Mouse (Mus musculus) liver, adult 2 months (tissue): Measurements from ENCODE around the gene Ercc6. TPM values are rescaled to one million over a fixed set of nuclear protein-coding genes. Genes with fewer than 3 reads are reported as not detected.

Experiments
- DNase-seq: peaks from one replicate; pipeline ENCODE4 v3.0.0-alpha.2; 2011; ENCODE audit warnings: low read depth, low spot score; ENCODE audit errors: extremely low read depth
- H3K27ac ChIP-seq: fragments of 200-500 bp; replicated peaks from 2 replicates; pipeline ENCODE4 v1.5.1; 2012; ENCODE audit warnings: low read depth, mild to moderate bottlenecking, control low read depth, inconsistent platforms, low read length; ENCODE audit not compliant: insufficient read depth
- H3K27me3 ChIP-seq: fragments of 200-500 bp; 2 replicates; pipeline ENCODE4 v1.6.1; 2012; ENCODE audit warnings: mild to moderate bottlenecking, moderate library complexity, low read length, inconsistent platforms; ENCODE audit not compliant: control insufficient read depth, insufficient read depth
- H3K36me3 ChIP-seq: fragments of 200-500 bp; 2 replicates; pipeline ENCODE4 v1.6.1; 2012; ENCODE audit warnings: low read length, inconsistent platforms; ENCODE audit not compliant: control insufficient read depth, insufficient read depth
- H3K4me1 ChIP-seq: fragments of 200-500 bp; 2 replicates; pipeline ENCODE4 v1.6.1; 2011; ENCODE audit warnings: low read length; ENCODE audit not compliant: control insufficient read depth, insufficient read depth
- H3K4me3 ChIP-seq: fragments of 200-500 bp; 2 replicates; pipeline ENCODE4 v1.5.1; 2011; ENCODE audit warnings: low read depth, mild to moderate bottlenecking, control low read depth, low read length, moderate library complexity; ENCODE audit not compliant: insufficient read depth
- H3K79me2 ChIP-seq: fragments of 200-500 bp; 2 replicates; pipeline ENCODE4 v1.6.1; 2012; ENCODE audit warnings: inconsistent platforms, mild to moderate bottlenecking, low read length, moderate library complexity; ENCODE audit not compliant: control insufficient read depth, insufficient read depth
- H3K9ac ChIP-seq: fragments of 200-500 bp; 2 replicates; pipeline ENCODE4 v1.6.1; 2012; ENCODE audit warnings: low read depth, mild to moderate bottlenecking, control low read depth, inconsistent platforms, low read length
- CTCF ChIP-seq: fragments of 200-500 bp; IDR thresholded peaks from 2 replicates; pipeline ENCODE4 v1.5.1; 2011; ENCODE audit warnings: low read depth, low read length, control low read depth
- POLR2A ChIP-seq: fragments of 200-500 bp; IDR thresholded peaks from 2 replicates; pipeline ENCODE4 v1.6.1; 2011; ENCODE audit warnings: low read length, control low read depth; ENCODE audit not compliant: insufficient read depth; ENCODE audit errors: extremely low read depth
- WGBS: fragments of 180-500 bp; shearing (Covaris S2); methylation state at CpG from one replicate; pipeline ENCODE4 v1.1.7; 2018; 5-methylcytosine and 5-hydroxymethylcytosine counted together
- polyA plus RNA-seq: library from polyadenylated mRNA; depleted of rRNA; stranded (reverse); fragments of >200 nt; gene quantifications from 2 replicates; pipeline ENCODE4 v1.2.3, GENCODE M21; 2012; rRNA removed
- total RNA-seq: library from RNA; depleted of rRNA; stranded (reverse); fragments of >200 nt; gene quantifications from 2 replicates; pipeline ENCODE4 v1.2.3, GENCODE M21; 2014; rRNA removed

The Ercc6 gene
- total and polyA plus RNA-seq, 2 experiments: 2.8 to 11.2 TPM

GRCm38 (mm10) chr14:32606316-32606715 lies 93.0 kb downstream of the Ercc6 start:
- Histone ChIP-seq H3K4me3 (no peak overlapping the region), H3K36me3 (no peaks in the 10 kb centered on the region), H3K27ac (no peak overlapping the region), H3K9ac (no peak overlapping the region), H3K4me1 (no peaks in the 10 kb centered on the region), H3K79me2 (no peaks in the 10 kb centered on the region), H3K27me3 (no peaks in the 10 kb centered on the region; the same call in 1 of the 2 replicates)
- TF ChIP-seq POLR2A (no peak), CTCF (no peak)
- WGBS: 71% methylated on average over 8 of the region's 8 CpGs
- no peak for DNase-seq

DNA sequence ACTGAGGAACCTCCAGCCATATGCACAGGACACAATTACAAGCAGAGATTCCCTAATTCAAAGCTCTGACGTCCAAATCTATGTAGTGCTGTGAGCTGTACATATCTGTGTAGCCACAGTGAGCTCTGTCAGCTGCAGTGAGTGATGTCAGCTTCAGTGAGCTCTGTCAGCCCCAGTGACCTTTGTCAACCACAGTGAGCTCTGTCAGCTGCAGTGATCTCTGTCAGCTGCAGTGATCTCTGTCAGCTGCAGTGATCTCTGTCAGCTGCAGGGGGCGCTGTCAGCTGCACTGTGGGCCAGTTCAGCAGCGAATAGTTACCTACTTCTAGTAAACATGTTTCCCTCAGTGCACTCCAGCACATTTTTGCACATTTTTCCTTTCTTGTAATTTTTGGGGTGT lies 96.1 kb downstream of the Ercc6 start:
- Histone ChIP-seq H3K27me3 (no peaks in the 10 kb centered on the region), H3K4me1 (no peaks in the 10 kb centered on the region), H3K9ac (no peak overlapping the region), H3K36me3 (no peaks in the 10 kb centered on the region), H3K4me3 (no peak overlapping the region), H3K27ac (no peak overlapping the region), H3K79me2 (no peaks in the 10 kb centered on the region)
- TF ChIP-seq POLR2A (no peak), CTCF (peak; percentile 76)
- no peak for DNase-seq
- 17% methylated on average over 3 of the region's 3 CpGs for WGBS

DNA sequence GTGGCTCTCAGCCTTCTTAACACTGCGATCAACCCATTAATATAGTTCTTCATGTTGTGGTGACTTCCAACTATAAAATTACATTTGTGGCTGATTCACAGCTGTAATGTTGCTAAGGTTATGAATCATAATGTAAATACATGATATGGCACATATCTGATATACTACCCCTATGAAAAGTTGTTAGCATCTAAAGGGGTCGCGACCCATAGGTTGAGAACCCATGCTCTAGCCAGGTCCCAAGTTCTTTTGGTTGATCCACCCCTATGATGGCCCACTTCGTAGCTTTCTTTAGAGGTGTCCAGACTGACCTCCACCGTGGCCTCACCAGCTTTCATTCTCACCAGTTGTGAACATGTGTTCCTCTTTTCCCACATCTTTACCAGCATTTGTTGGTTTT lies 103.9 kb downstream of the Ercc6 start:
- Histone ChIP-seq H3K4me3 (no peak overlapping the region), H3K27ac (no peak overlapping the region), H3K4me1 (no peaks in the 10 kb centered on the region), H3K27me3 (no peaks in the 10 kb centered on the region), H3K9ac (no peak overlapping the region), H3K36me3 (no peaks in the 10 kb centered on the region), H3K79me2 (no peaks in the 10 kb centered on the region)
- WGBS: 77% methylated on average over 5 of the region's 5 CpGs
- no peak for TF ChIP-seq CTCF
- TF ChIP-seq POLR2A: no peak
- DNase-seq: no peak

GRCm38 (mm10) chr14:32624245-32624644 lies 110.9 kb downstream of the Ercc6 start:
- H3K79me2 ChIP-seq: no peaks in the 10 kb centered on the region
- no peaks in the 10 kb centered on the region for H3K4me1 ChIP-seq
- H3K27ac ChIP-seq: no peak overlapping the region
- no peak for DNase-seq
- TF ChIP-seq CTCF: no peak
- no peak overlapping the region for H3K4me3 ChIP-seq
- no peaks in the 10 kb centered on the region for H3K36me3 ChIP-seq
- WGBS: 72% methylated on average over 3 of the region's 3 CpGs
- no peaks in the 10 kb centered on the region for H3K27me3 ChIP-seq
- H3K9ac ChIP-seq: no peak overlapping the region

DNA sequence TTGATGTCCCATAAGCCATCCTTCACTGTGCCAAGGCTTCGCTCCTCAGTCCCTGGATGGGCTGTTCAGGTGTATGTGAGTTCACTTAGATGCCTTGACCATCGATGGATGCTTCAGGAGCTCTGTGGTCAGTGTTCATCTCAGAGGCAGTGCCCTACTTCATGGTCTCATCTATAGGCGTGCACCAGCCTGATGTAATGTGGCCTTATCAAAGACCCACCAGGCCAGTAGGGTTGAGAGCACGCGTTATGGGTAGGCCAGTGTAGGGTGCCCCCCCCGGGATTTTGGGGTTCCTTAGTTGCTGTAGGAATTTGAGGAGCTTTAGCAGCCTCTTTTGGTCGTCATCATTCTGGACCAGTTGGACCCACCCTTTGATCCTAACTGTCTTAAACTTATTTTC lies 111.5 kb downstream of the Ercc6 start:
- WGBS: 86% methylated on average over 7 of the region's 7 CpGs
- DNase-seq: no peak

DNA sequence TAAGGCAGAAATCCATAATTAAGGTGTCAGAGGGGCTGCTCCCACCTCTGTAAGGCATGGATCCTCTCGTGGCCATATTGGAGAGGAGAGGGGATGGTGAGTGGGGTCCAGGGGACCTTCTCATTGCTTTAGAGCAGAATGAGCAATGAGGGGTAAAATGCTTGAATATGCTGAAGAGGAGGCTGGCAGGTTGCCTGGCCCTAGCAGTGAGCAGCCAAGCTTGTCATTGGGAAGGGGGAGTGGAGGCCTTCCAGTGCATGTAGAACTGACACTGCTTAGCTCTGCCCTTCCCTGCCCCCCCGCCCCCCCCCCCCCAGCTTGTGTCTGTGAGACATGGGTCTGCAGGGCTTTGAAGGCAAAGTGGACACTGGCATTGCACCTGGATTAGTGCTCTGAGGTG lies 114.0 kb downstream of the Ercc6 start:
- WGBS: 36% methylated on average over 2 of the region's 2 CpGs
- no peak for TF ChIP-seq CTCF
- TF ChIP-seq POLR2A: no peak
- no peaks in the 10 kb centered on the region for H3K36me3 ChIP-seq
- H3K27me3 ChIP-seq: no peaks in the 10 kb centered on the region
- no peaks in the 10 kb centered on the region for H3K79me2 ChIP-seq
- no peaks in the 10 kb centered on the region for H3K4me1 ChIP-seq
- no peak overlapping the region for H3K9ac ChIP-seq
- DNase-seq: no peak
- no peak overlapping the region for H3K4me3 ChIP-seq
- no peak overlapping the region for H3K27ac ChIP-seq

More for the DNA sequence above, 111.5 kb downstream of the Ercc6 start:
- no peaks in the 10 kb centered on the region for H3K27me3 ChIP-seq
- H3K4me3 ChIP-seq: no peak overlapping the region
- H3K36me3 ChIP-seq: no peaks in the 10 kb centered on the region
- H3K79me2 ChIP-seq: no peaks in the 10 kb centered on the region
- no peak overlapping the region for H3K27ac ChIP-seq
- TF ChIP-seq CTCF (no peak), POLR2A (no peak)
- H3K4me1 ChIP-seq: no peaks in the 10 kb centered on the region
- H3K9ac ChIP-seq: no peak overlapping the region

DNA sequence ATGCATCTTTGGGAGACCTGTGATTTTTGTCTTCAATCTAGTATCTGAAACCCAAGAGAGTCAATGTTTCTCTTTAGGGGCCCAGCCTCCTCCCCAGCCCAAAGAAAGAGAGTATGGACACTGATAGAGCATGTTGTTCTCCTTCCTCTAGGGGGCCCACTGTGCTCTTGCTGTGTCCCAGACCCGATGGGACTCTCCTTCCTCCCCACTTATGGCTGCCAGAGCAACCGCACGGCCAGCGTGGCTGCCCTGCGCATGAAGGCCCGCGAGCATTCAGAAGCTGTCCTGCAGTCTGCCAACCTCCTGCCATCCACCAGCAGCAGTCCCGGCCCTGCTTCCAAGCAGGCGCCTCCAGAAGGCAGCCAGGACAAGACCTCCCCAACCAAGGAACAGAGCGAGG lies 115.3 kb downstream of the Ercc6 start:
- 42% methylated on average over 10 of the region's 10 CpGs for WGBS
- no peaks in the 10 kb centered on the region for H3K4me1 ChIP-seq
- no peak overlapping the region for H3K27ac ChIP-seq
- no peak for TF ChIP-seq POLR2A
- H3K36me3 ChIP-seq: no peaks in the 10 kb centered on the region
- no peak overlapping the region for H3K9ac ChIP-seq
- H3K4me3 ChIP-seq: no peak overlapping the region
- DNase-seq: no peak
- no peaks in the 10 kb centered on the region for H3K79me2 ChIP-seq
- no peaks in the 10 kb centered on the region for H3K27me3 ChIP-seq

Other genes with a start within 250 kb of the Ercc6 start
- 0.09 and 0.20 TPM in 2 replicates for gene Ogdhl, start 191.5 kb upstream of the Ercc6 start, total RNA-seq
- 0.05 TPM in 1 of 2 replicates, not detected in the other for gene Ogdhl, start 191.5 kb upstream of the Ercc6 start, polyA plus RNA-seq
- not detected in 2 replicates for gene 1700024G13Rik, start 125.1 kb upstream of the Ercc6 start, total RNA-seq
- gene 1700024G13Rik, start 125.1 kb upstream of the Ercc6 start, polyA plus RNA-seq: not detected in 2 replicates
- not detected in 2 replicates for gene Slc18a3, start 48.7 kb upstream of the Ercc6 start, total RNA-seq
- gene Slc18a3, start 48.7 kb upstream of the Ercc6 start, polyA plus RNA-seq: not detected in 2 replicates
- gene Chat, start 47.5 kb upstream of the Ercc6 start, total RNA-seq: not detected in 2 replicates
- not detected in 2 replicates for gene Chat, start 47.5 kb upstream of the Ercc6 start, polyA plus RNA-seq
- gene Prrxl1, start 85.9 kb downstream of the Ercc6 start, total RNA-seq: not detected in 2 replicates
- gene Prrxl1, start 85.9 kb downstream of the Ercc6 start, polyA plus RNA-seq: not detected in 2 replicates
- 0.09 TPM in 1 of 2 replicates, not detected in the other for gene 3425401B19Rik, start 171.8 kb downstream of the Ercc6 start, total RNA-seq
- gene 3425401B19Rik, start 171.8 kb downstream of the Ercc6 start, polyA plus RNA-seq: not detected in 2 replicates